Mouse (Mus musculus) mouse trophoblast stem cell (cell line): ENCODE results near the gene C2.

Experiments
- in situ Hi-C, 2 experiments: fragments of 300-500 bp; cut with MseI, MboI; formaldehyde crosslinking; loops; 2 replicates in 1 of 2; 3 replicates in 1 of 2; pipeline ENCODE4 v1.15.1; 2025

Gene C2

GRCm38 (mm10) chr17:34898160-34898586 lies at the start of gene C2, which contains the start of gene Ehmt2:
Gene C2, minus strand, starts transcription at chr17:34898265.
Gene Ehmt2, plus strand, starts transcription at chr17:34898469.
- in situ Hi-C loops, result no loop called here

- in situ Hi-C loops, result no loop called here
These were observed 49.5 kb upstream of the C2 start for GRCm38 (mm10) chr17:34947606-34948005.

GRCm38 (mm10) chr17:34946486-34947140 lies 48.5 kb upstream of the C2 start:
- in situ Hi-C loops, result no loop called here

- in situ Hi-C loops, result no loop called here
These were observed 46.3 kb upstream of the C2 start for GRCm38 (mm10) chr17:34944362-34944761.

- in situ Hi-C loops, result no loop called here
These were observed 45.2 kb upstream of the C2 start for GRCm38 (mm10) chr17:34943128-34943815.

- in situ Hi-C loops, result no loop called here
These were observed 43.4 kb upstream of the C2 start for GRCm38 (mm10) chr17:34941344-34942041.

GRCm38 (mm10) chr17:34937960-34938505 lies 40.0 kb upstream of the C2 start:
- in situ Hi-C loops, result no loop called here

- in situ Hi-C loops, result no loop called here
These were observed 36.8 kb upstream of the C2 start for GRCm38 (mm10) chr17:34934830-34935229.

- in situ Hi-C loops, result no loop called here
These were observed 36.0 kb upstream of the C2 start for GRCm38 (mm10) chr17:34934031-34934430.

GRCm38 (mm10) chr17:34932287-34932686 lies 34.2 kb upstream of the C2 start:
- in situ Hi-C loops, result no loop called here

- in situ Hi-C loops, result no loop called here
These were observed 33.7 kb upstream of the C2 start for GRCm38 (mm10) chr17:34931735-34932098.

- in situ Hi-C loops, result no loop called here
These were observed 33.1 kb upstream of the C2 start, which contains the start of gene Neu1 for GRCm38 (mm10) chr17:34931061-34931734. Gene Neu1, plus strand, starts transcription at chr17:34931253.

GRCm38 (mm10) chr17:34928841-34929240 lies 30.8 kb upstream of the C2 start:
- in situ Hi-C loops, result no loop called here

- in situ Hi-C loops, result no loop called here
These were observed 29.4 kb upstream of the C2 start for GRCm38 (mm10) chr17:34927306-34928019.

- in situ Hi-C loops, result no loop called here
These were observed 26.2 kb upstream of the C2 start for GRCm38 (mm10) chr17:34924258-34924657.

GRCm38 (mm10) chr17:34922939-34923338 lies 24.9 kb upstream of the C2 start:
- in situ Hi-C loops, result no loop called here

GRCm38 (mm10) chr17:34917188-34917587 lies 19.1 kb upstream of the C2 start:
- in situ Hi-C loops, result no loop called here

GRCm38 (mm10) chr17:34916316-34916715 lies 18.3 kb upstream of the C2 start:
- in situ Hi-C loops, result no loop called here

GRCm38 (mm10) chr17:34915410-34915831 lies 17.4 kb upstream of the C2 start:
- in situ Hi-C loops, result no loop called here

- in situ Hi-C loops, result no loop called here
These were observed 16.0 kb upstream of the C2 start, which contains the start of gene Slc44a4 for GRCm38 (mm10) chr17:34913930-34914665. Gene Slc44a4, plus strand, starts transcription at chr17:34914466.
